In the genomic region with DNA sequence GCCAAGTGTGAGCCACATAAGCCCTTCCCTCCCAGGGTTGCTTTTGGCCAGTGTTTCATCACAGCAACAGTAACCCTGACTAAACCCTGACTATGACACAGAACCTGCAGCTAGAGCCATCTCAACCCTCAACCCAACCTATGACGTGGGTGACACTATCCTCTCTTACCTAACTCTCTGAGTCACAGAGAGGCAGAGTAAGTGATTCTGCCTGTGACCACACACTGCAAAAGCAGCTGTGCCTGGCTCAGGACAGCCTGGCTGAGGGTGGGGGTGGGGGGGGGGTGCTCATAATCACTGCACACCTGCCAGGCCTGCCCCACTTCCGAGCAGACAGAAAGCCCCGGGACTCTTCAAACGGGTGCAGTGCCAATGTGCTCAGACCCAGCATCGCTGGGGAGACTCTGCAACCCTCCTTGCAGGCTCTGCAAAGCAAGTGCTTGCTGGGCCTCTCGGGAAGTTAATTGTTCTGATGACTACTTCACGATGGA, we compare ENCODE assay signal across 9 mouse cellular contexts. TPM values are rescaled to one million over a fixed set of nuclear protein-coding genes. Genes with fewer than 3 reads are reported as not detected.
DNase-seq lines count a peak whose midpoint lies in the region; ATAC-seq and TF ChIP-seq lines count a peak whose summit lies in the region.
"Had no signal": no experiment of that assay in that cellular context is flagged by ENCODE, and none has a peak within 500 bp of the region (broad histone marks: within the 10 kb centered on the region; RNA-seq: fewer than 3 reads in every experiment).

No protein-coding gene starts in this region.

- H3K4me1 ChIP-seq in midbrain, embryonic 11.5 days (ENCODE audit: control insufficient read depth, insufficient read depth, low read length) = peaks cover 34% of the 10 kb centered on the region
- peaks cover 16% of the 10 kb centered on the region for H3K4me1 ChIP-seq in midbrain, embryonic 16.5 days (ENCODE audit: control insufficient read depth, insufficient read depth, low read length)
- peaks cover 95% of the 10 kb centered on the region for H3K4me1 ChIP-seq in limb, embryonic 12.5 days (replicated peaks)

- 0 out of 2 replicates have a peak, but pooled peaks have one; percentile 31 for ATAC-seq in midbrain, embryonic 11.5 days (ENCODE audit: low FRiP score)
- ATAC-seq in midbrain, embryonic 16.5 days = no peak
- ATAC-seq in limb, embryonic 12.5 days (ENCODE audit: insufficient number of reproducible peaks, insufficient read depth, low FRiP score, low TSS enrichment, low read depth) = no peak

- no peak for TF ChIP-seq POLR2A in brain, embryonic 14.5 days (IDR thresholded peaks at IDR 0.05; ENCODE audit: borderline replicate concordance, extremely low read depth, insufficient read depth, insufficient read length, poor library complexity, severe bottlenecking)

- no peak for TF ChIP-seq CTCF in brain, embryonic 14.5 days (IDR thresholded peaks at IDR 0.05; ENCODE audit: borderline replicate concordance, extremely low read depth, insufficient read depth, insufficient read length)

- 0 out of 2 replicates have a peak overlapping the region, but pooled peaks have one; percentile 16 for H3K27ac ChIP-seq in midbrain, embryonic 11.5 days (ENCODE audit: low read depth, low read length)
- no peak overlapping the region for H3K27ac ChIP-seq in midbrain, embryonic 16.5 days (ENCODE audit: low read length)
- H3K27ac ChIP-seq in limb, embryonic 12.5 days = peak overlapping the region; percentile 36; the same call in 1 of the 2 replicates
- H3K27ac ChIP-seq: macrophage had no signal

- H3K9ac ChIP-seq in midbrain, embryonic 11.5 days (ENCODE audit: low read length) = no peak overlapping the region
- H3K9ac ChIP-seq in midbrain, embryonic 16.5 days (ENCODE audit: low read depth, low read length) = no peak overlapping the region
- no peak overlapping the region for H3K9ac ChIP-seq in limb, embryonic 12.5 days (replicated peaks)

- no peak overlapping the region for H3K4me2 ChIP-seq in midbrain, embryonic 11.5 days
- no peak overlapping the region for H3K4me2 ChIP-seq in midbrain, embryonic 16.5 days (ENCODE audit: low read length)
- no peak overlapping the region for H3K4me2 ChIP-seq in limb, embryonic 12.5 days

- no peaks in the 10 kb centered on the region for H3K27me3 ChIP-seq in midbrain, embryonic 11.5 days (ENCODE audit: control insufficient read depth, insufficient read depth, low read length)
- H3K27me3 ChIP-seq in midbrain, embryonic 16.5 days (ENCODE audit: control insufficient read depth, insufficient read depth, low read depth, low read length) = no peaks in the 10 kb centered on the region
- no peaks in the 10 kb centered on the region for H3K27me3 ChIP-seq in limb, embryonic 12.5 days

- H3K36me3 ChIP-seq in midbrain, embryonic 11.5 days (ENCODE audit: control insufficient read depth, insufficient read depth, low read length) = no peaks in the 10 kb centered on the region
- no peaks in the 10 kb centered on the region for H3K36me3 ChIP-seq in midbrain, embryonic 16.5 days (ENCODE audit: control insufficient read depth, insufficient read depth, low read length)
- no peaks in the 10 kb centered on the region for H3K36me3 ChIP-seq in limb, embryonic 12.5 days

- no peaks in the 10 kb centered on the region for H3K9me3 ChIP-seq in midbrain, embryonic 11.5 days (ENCODE audit: control insufficient read depth, low read length)
- H3K9me3 ChIP-seq in midbrain, embryonic 16.5 days (replicated peaks; ENCODE audit: control insufficient read depth, low read length, poor library complexity, severe bottlenecking) = no peaks in the 10 kb centered on the region
- no peaks in the 10 kb centered on the region for H3K9me3 ChIP-seq in limb, embryonic 12.5 days

- no peak overlapping the region for H3K4me3 ChIP-seq in midbrain, embryonic 11.5 days (ENCODE audit: low read depth, low read length)
- H3K4me3 ChIP-seq in midbrain, embryonic 16.5 days (ENCODE audit: low read depth, low read length) = no peak overlapping the region
- no peak overlapping the region for H3K4me3 ChIP-seq in limb, embryonic 12.5 days (replicated peaks)

- no peak for DNase-seq in midbrain, embryonic 11.5 days (ENCODE audit: low spot score, missing footprints)
- DNase-seq in brain, embryonic 14.5 days (ENCODE audit: low read depth) = peak; percentile 21
- DNase-seq in thymus, postnatal 10 days (ENCODE audit: low spot score in 2 of 2) = peak; percentile 75 to 78
- no peak for DNase-seq in gastrocnemius, postnatal 4 days (ENCODE audit: low spot score in 2 of 2)
- no peak for DNase-seq in left cerebral cortex, adult 8-10 months (ENCODE audit: low spot score in 2 of 2)
- DNase-seq in cerebellum, adult 11-12 months = no peak

- WGBS in midbrain, embryonic 11.5 days = 54% methylated on average over 7 of the region's 7 CpGs
- 31% methylated on average over 7 of the region's 7 CpGs for WGBS in midbrain, embryonic 16.5 days
- 17% methylated on average over 7 of the region's 7 CpGs for WGBS in limb, embryonic 12.5 days

RNA-seq across cellular contexts. Expression of a gene that starts 42.9 kb away (rescaled TPM):
- 110 and 113 TPM in 2 replicates for polyA plus RNA-seq in midbrain, embryonic 11.5 days (2014; fragmentation: Nextera tagmentation; extraction: Ambion mirVana)
- polyA plus RNA-seq in midbrain, embryonic 16.5 days (2015; fragmentation: Nextera tagmentation; extraction: Ambion mirVana) = 48.9 and 52.3 TPM in 2 replicates
- polyA plus RNA-seq in brain, embryonic 14.5 days (2012; rRNA removed) = 37.8 and 53.1 TPM in 2 replicates
- 119 and 133 TPM in 2 replicates for polyA plus RNA-seq in limb, embryonic 12.5 days (2016; fragmentation: Nextera tagmentation; extraction: Ambion mirVana)
- 10 to 100 TPM; 26.9 to 29.9 TPM for total RNA-seq in gastrocnemius, postnatal 4 days (2021)
- total RNA-seq in left cerebral cortex, adult 8-10 months (2022) = 10 to 100 TPM; 25.8 to 33.4 (median 29.2) TPM

Comparison
In these comparisons a context has a peak if more than half of its experiments do, and no peak if none do; other contexts are left out.
1. DNase-seq: peak in brain, embryonic 14.5 days (single experiment) and thymus, postnatal 10 days (2 of 2); none in midbrain, embryonic 11.5 days (single experiment), gastrocnemius, postnatal 4 days (0 of 2), left cerebral cortex, adult 8-10 months (0 of 2) and cerebellum, adult 11-12 months (single experiment).